Mouse (Mus musculus): ENCODE measurements around the gene Napepld. TPM values are rescaled to one million over a fixed set of nuclear protein-coding genes. Genes with fewer than 3 reads are reported as not detected.
"Not testable (repeated sequence)": the region's sequence is repeated elsewhere in the genome, so short reads cannot be mapped to it uniquely, and the experiment has no call there.

Gene Napepld
- polyA plus RNA-seq, 1 experiment from 2014 or later = 4.2 TPM

DNA sequence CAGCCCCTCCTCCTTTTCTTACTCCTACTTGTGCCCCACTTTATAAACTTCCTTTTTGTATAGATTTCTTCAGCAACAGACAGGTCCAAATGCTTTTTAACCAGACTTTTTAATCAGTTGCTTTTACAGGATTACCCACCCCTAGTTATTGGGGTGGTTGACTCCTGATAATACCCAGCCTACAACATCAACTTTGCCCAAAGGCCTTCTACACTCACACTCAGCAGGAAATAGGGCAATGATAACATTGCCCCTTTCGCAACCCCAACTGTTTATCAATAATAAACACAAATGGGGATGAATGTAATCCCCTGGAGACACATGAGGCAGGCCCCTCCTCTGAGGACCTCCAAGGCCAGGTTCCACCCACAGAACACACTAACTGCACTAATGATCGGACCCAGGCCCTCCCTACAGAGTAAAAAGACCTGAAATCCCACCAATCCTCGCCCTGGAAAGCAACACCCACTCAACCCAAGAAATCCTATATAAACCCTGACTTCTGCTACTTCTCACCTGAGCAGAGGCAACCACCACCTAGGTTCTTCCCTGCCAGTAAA lies 84.7 kb downstream of the Napepld start:
- Histone ChIP-seq H3K27me3 (ENCODE audit: control insufficient read depth, insufficient read depth, low read length) (no peaks in the 10 kb centered on the region), H3K4me3 (ENCODE audit: low read depth, low read length) (no peak overlapping the region), H3K4me2 (no peak overlapping the region), H3K9me3 (replicated peaks; ENCODE audit: control insufficient read depth, low read length) (no peaks in the 10 kb centered on the region), H3K4me1 (ENCODE audit: control insufficient read depth, insufficient read depth, low read length) (no peaks in the 10 kb centered on the region), H3K36me3 (ENCODE audit: control insufficient read depth, insufficient read depth, low read length) (no peaks in the 10 kb centered on the region), H3K27ac (ENCODE audit: low read depth, low read length) (no peak overlapping the region), H3K9ac (ENCODE audit: low read depth, low read length) (no peak overlapping the region)
- ATAC-seq (replicated peaks; ENCODE audit: insufficient number of reproducible peaks, low FRiP score, low TSS enrichment) = no peak
- WGBS (ENCODE audit: insufficient replicate concordance) = 66% methylated on average over 3 of the region's 3 CpGs

DNA sequence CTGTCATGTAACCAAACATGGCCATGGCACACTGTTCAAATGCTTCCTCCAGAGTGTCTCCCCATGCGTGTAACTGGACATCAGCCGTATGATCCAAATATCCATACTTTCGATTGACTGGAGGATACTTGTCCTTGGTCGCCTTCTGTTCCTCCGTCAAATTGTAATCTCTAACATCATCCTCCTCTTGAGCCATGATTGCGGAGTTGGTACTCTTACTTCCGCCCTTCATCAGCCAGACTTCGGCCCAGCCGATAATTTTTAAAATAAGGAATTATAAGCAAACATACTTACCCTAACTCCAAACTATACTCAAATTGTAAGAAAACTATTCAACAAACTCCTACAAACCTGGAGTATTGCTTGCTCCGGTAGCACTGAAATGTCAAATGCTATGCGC lies 86.9 kb downstream of the Napepld start:
- H3K9ac ChIP-seq (ENCODE audit: low read depth, low read length); H3K36me3 ChIP-seq (ENCODE audit: control insufficient read depth, insufficient read depth, low read length); H3K27ac ChIP-seq (ENCODE audit: low read depth, low read length); H3K4me1 ChIP-seq (ENCODE audit: control insufficient read depth, insufficient read depth, low read length); H3K4me2 ChIP-seq; H3K27me3 ChIP-seq (ENCODE audit: control insufficient read depth, insufficient read depth, low read length); H3K4me3 ChIP-seq (ENCODE audit: low read depth, low read length); ATAC-seq (replicated peaks; ENCODE audit: insufficient number of reproducible peaks, low FRiP score, low TSS enrichment); H3K9me3 ChIP-seq (replicated peaks; ENCODE audit: control insufficient read depth, low read length): not testable (repeated sequence)
- 92% methylated on average over 11 of the region's 11 CpGs for WGBS (ENCODE audit: insufficient replicate concordance)

Other genes starting within 250 kb of the Napepld start
- 5.0 and 5.1 TPM in 2 replicates for gene Lrrc17, start 157.8 kb downstream of the Napepld start, polyA plus RNA-seq (2014; fragmentation: Nextera tagmentation; extraction: Ambion mirVana)
- gene Fbxl13, start 55.8 kb downstream of the Napepld start, polyA plus RNA-seq (2014; fragmentation: Nextera tagmentation; extraction: Ambion mirVana) = 0.06 and 0.20 TPM in 2 replicates
- gene Armc10, start 55.6 kb downstream of the Napepld start, polyA plus RNA-seq (2014; fragmentation: Nextera tagmentation; extraction: Ambion mirVana) = 26.1 and 30.3 TPM in 2 replicates
- gene Pmpcb, start 35.7 kb upstream of the Napepld start, polyA plus RNA-seq (2014; fragmentation: Nextera tagmentation; extraction: Ambion mirVana) = 133 and 136 TPM in 2 replicates
- 60.4 and 71.5 TPM in 2 replicates for gene Dnajc2, start 83.9 kb upstream of the Napepld start, polyA plus RNA-seq (2014; fragmentation: Nextera tagmentation; extraction: Ambion mirVana)
- gene Psmc2, start 83.9 kb upstream of the Napepld start, polyA plus RNA-seq (2014; fragmentation: Nextera tagmentation; extraction: Ambion mirVana) = 165 and 176 TPM in 2 replicates
- not detected in 2 replicates for gene Slc26a5, start 164.2 kb upstream of the Napepld start, polyA plus RNA-seq (2014; fragmentation: Nextera tagmentation; extraction: Ambion mirVana)

Measured in heart, embryonic 11.5 days (tissue).